Mouse (Mus musculus) limb, embryonic 13.5 days (tissue): ENCODE data around the gene Col4a3. TPM values are rescaled to one million over a fixed set of nuclear protein-coding genes. Genes with fewer than 3 reads are reported as not detected.

Source experiments
- ATAC-seq: fragments of 200-750 bp; cut with Nextera tagmentation; 2 replicates; pipeline ENCODE4 v1.8.0; 2017; ENCODE audit warnings: low read depth, moderate number of reproducible peaks, moderate TSS enrichment; ENCODE audit not compliant: low FRiP score
- H3K27ac ChIP-seq: fragments of 300-500 bp; sonication (generic); 2 replicates; pipeline ENCODE4 v1.5.1; 2015; ENCODE audit warnings: inconsistent platforms, mild to moderate bottlenecking, moderate library complexity
- H3K27me3 ChIP-seq: fragments of 300-500 bp; sonication (generic); 2 replicates; pipeline ENCODE4 v1.6.1; 2015; ENCODE audit warnings: mild to moderate bottlenecking, inconsistent platforms
- H3K36me3 ChIP-seq: fragments of 300-500 bp; sonication (generic); 2 replicates; pipeline ENCODE4 v1.6.1; 2015; ENCODE audit warnings: inconsistent platforms, mild to moderate bottlenecking, moderate library complexity
- H3K4me1 ChIP-seq: fragments of 300-500 bp; sonication (generic); 2 replicates; pipeline ENCODE4 v1.6.1; 2015; ENCODE audit warnings: inconsistent platforms
- H3K4me2 ChIP-seq: fragments of 300-500 bp; sonication (generic); replicated peaks from 2 replicates; pipeline ENCODE4 v1.6.1; 2015; ENCODE audit warnings: inconsistent platforms, mild to moderate bottlenecking, moderate library complexity
- H3K4me3 ChIP-seq: fragments of 300-500 bp; sonication (generic); 2 replicates; pipeline ENCODE4 v1.5.1; 2015; ENCODE audit warnings: moderate library complexity, mild to moderate bottlenecking, inconsistent platforms
- H3K9ac ChIP-seq: fragments of 300-500 bp; sonication (generic); 2 replicates; pipeline ENCODE4 v1.6.1; 2015; ENCODE audit warnings: mild to moderate bottlenecking, inconsistent platforms
- H3K9me3 ChIP-seq: fragments of 300-500 bp; sonication (generic); 2 replicates; pipeline ENCODE4 v1.6.1; 2016; ENCODE audit warnings: inconsistent platforms
- WGBS: fragments of 180-500 bp; shearing (Covaris S2); methylation state at CpG from one replicate; pipeline ENCODE4 v1.1.7; 2015; 5-methylcytosine and 5-hydroxymethylcytosine counted together
- polyA plus RNA-seq: library from polyadenylated mRNA; unstranded; fragments of >200 nt; fragmentation: Nextera tagmentation; extraction: Ambion mirVana; gene quantifications from 2 replicates; pipeline ENCODE4 v1.2.1, GENCODE M21; 2015

Gene Col4a3
- polyA plus RNA-seq, 1 experiment from 2014 or later = 0.09 TPM

- ATAC-seq = peak; percentile 99
- no peak within 1 kb of the TSS; the same call in 1 of the 2 replicates for H3K27ac ChIP-seq
- WGBS = 10% methylated on average over 38 of the region's 38 CpGs
These were observed 137.8 kb downstream of the Col4a3 start, which contains the start of gene Mff for GRCm38 (mm10) chr1:82724339-82725025. Mff (plus strand) TSS chr1:82724890.

GRCm38 (mm10) chr1:82725026-82725874, 138.5 kb downstream of the Col4a3 start:
- 1% methylated on average over 37 of the region's 37 CpGs for WGBS
- ATAC-seq = peak; percentile 97

More at GRCm38 (mm10) chr1:82724339-82725025, 137.8 kb downstream of the Col4a3 start, which contains the start of gene Mff:
- Histone ChIP-seq H3K27me3 (peaks cover 12% of the 10 kb centered on the region; the same call in 1 of the 2 replicates), H3K4me3 (peak within 1 kb of the TSS; percentile 87), H3K4me2 (peak within 1 kb of the TSS; percentile 95), H3K9ac (peak within 1 kb of the TSS; percentile 97), H3K9me3 (no peaks in the 10 kb centered on the region), H3K4me1 (peaks cover 9% of the 10 kb centered on the region), H3K36me3 (peaks cover 6% of the 10 kb centered on the region)

GRCm38 (mm10) chr1:82725875-82726185, 139.1 kb downstream of the Col4a3 start:
- Histone ChIP-seq H3K4me1 (peaks cover 9% of the 10 kb centered on the region), H3K9me3 (no peaks in the 10 kb centered on the region), H3K4me3 (peak overlapping the region; percentile 87), H3K4me2 (peak overlapping the region; percentile 95), H3K27ac (no peak overlapping the region), H3K27me3 (peaks cover 12% of the 10 kb centered on the region; the same call in 1 of the 2 replicates), H3K9ac (peak overlapping the region; percentile 97), H3K36me3 (peaks cover 19% of the 10 kb centered on the region)
- WGBS = 62% methylated on average over 4 of the region's 4 CpGs
- ATAC-seq = no peak

More at GRCm38 (mm10) chr1:82725026-82725874, 138.5 kb downstream of the Col4a3 start:
- H3K9ac ChIP-seq = peak overlapping the region; percentile 97
- peaks cover 13% of the 10 kb centered on the region for H3K36me3 ChIP-seq
- H3K27ac ChIP-seq = no peak overlapping the region; the same call in 1 of the 2 replicates
- H3K4me1 ChIP-seq = peaks cover 9% of the 10 kb centered on the region
- peaks cover 12% of the 10 kb centered on the region; the same call in 1 of the 2 replicates for H3K27me3 ChIP-seq
- H3K4me2 ChIP-seq = peak overlapping the region; percentile 95
- H3K9me3 ChIP-seq = no peaks in the 10 kb centered on the region
- H3K4me3 ChIP-seq = peak overlapping the region; percentile 87

GRCm38 (mm10) chr1:82726482-82726881, 139.8 kb downstream of the Col4a3 start:
- Histone ChIP-seq H3K9ac (no peak overlapping the region), H3K27me3 (peaks cover 12% of the 10 kb centered on the region; the same call in 1 of the 2 replicates), H3K4me3 (no peak overlapping the region), H3K4me1 (peaks cover 9% of the 10 kb centered on the region), H3K9me3 (no peaks in the 10 kb centered on the region), H3K36me3 (peaks cover 25% of the 10 kb centered on the region), H3K27ac (no peak overlapping the region), H3K4me2 (peak overlapping the region; percentile 95; the same call in 1 of the 2 replicates)
- ATAC-seq = no peak
- WGBS = 89% methylated on average over 5 of the region's 5 CpGs

- Histone ChIP-seq H3K4me2 (no peak overlapping the region), H3K27me3 (no peaks in the 10 kb centered on the region), H3K27ac (no peak overlapping the region), H3K36me3 (peaks cover 83% of the 10 kb centered on the region), H3K9ac (no peak overlapping the region), H3K4me3 (no peak overlapping the region), H3K4me1 (no peaks in the 10 kb centered on the region), H3K9me3 (no peaks in the 10 kb centered on the region)
- 96% methylated on average over 1 of the region's 1 CpGs for WGBS
- no peak for ATAC-seq
These were observed 146.6 kb downstream of the Col4a3 start for GRCm38 (mm10) chr1:82733357-82733756.

GRCm38 (mm10) chr1:82738066-82738465, 151.3 kb downstream of the Col4a3 start:
- H3K27me3 ChIP-seq = no peaks in the 10 kb centered on the region
- H3K4me1 ChIP-seq = no peaks in the 10 kb centered on the region
- no peak overlapping the region for H3K27ac ChIP-seq
- peaks cover 70% of the 10 kb centered on the region for H3K36me3 ChIP-seq
- H3K4me2 ChIP-seq = no peak overlapping the region
- no peak overlapping the region for H3K4me3 ChIP-seq
- no peaks in the 10 kb centered on the region for H3K9me3 ChIP-seq
- no peak overlapping the region for H3K9ac ChIP-seq
- 87% methylated on average over 1 of the region's 1 CpGs for WGBS
- ATAC-seq = no peak

- H3K9me3 ChIP-seq = no peaks in the 10 kb centered on the region
- no peak overlapping the region for H3K27ac ChIP-seq
- H3K36me3 ChIP-seq = peaks cover 48% of the 10 kb centered on the region
- no peak overlapping the region for H3K4me3 ChIP-seq
- no peak for ATAC-seq
- H3K4me2 ChIP-seq = no peak overlapping the region
- H3K27me3 ChIP-seq = no peaks in the 10 kb centered on the region
- no peaks in the 10 kb centered on the region for H3K4me1 ChIP-seq
- WGBS = 87% methylated on average over 7 of the region's 7 CpGs
- H3K9ac ChIP-seq = no peak overlapping the region
These were observed 154.8 kb downstream of the Col4a3 start for GRCm38 (mm10) chr1:82741539-82741938.

GRCm38 (mm10) chr1:82743962-82744361, 157.2 kb downstream of the Col4a3 start:
- Histone ChIP-seq H3K9me3 (no peaks in the 10 kb centered on the region), H3K27ac (no peak overlapping the region), H3K4me1 (no peaks in the 10 kb centered on the region), H3K27me3 (no peaks in the 10 kb centered on the region), H3K36me3 (peaks cover 45% of the 10 kb centered on the region), H3K4me3 (no peak overlapping the region), H3K9ac (no peak overlapping the region), H3K4me2 (no peak overlapping the region)
- no peak for ATAC-seq
- 82% methylated on average over 3 of the region's 3 CpGs for WGBS

GRCm38 (mm10) chr1:82746408-82746807, 159.7 kb downstream of the Col4a3 start:
- Histone ChIP-seq H3K4me3 (no peak overlapping the region), H3K9ac (no peak overlapping the region), H3K27ac (no peak overlapping the region), H3K4me1 (no peaks in the 10 kb centered on the region), H3K9me3 (no peaks in the 10 kb centered on the region), H3K36me3 (peaks cover 39% of the 10 kb centered on the region), H3K27me3 (no peaks in the 10 kb centered on the region), H3K4me2 (no peak overlapping the region)
- 66% methylated on average over 4 of the region's 4 CpGs for WGBS
- ATAC-seq = no peak

GRCm38 (mm10) chr1:82747714-82748452, 161.2 kb downstream of the Col4a3 start:
- WGBS = 87% methylated on average over 2 of the region's 2 CpGs
- Histone ChIP-seq H3K27me3 (no peaks in the 10 kb centered on the region), H3K4me3 (no peak overlapping the region), H3K9me3 (no peaks in the 10 kb centered on the region), H3K4me1 (no peaks in the 10 kb centered on the region), H3K9ac (no peak overlapping the region), H3K4me2 (no peak overlapping the region), H3K27ac (no peak overlapping the region), H3K36me3 (peaks cover 35% of the 10 kb centered on the region)
- ATAC-seq = no peak

GRCm38 (mm10) chr1:82759520-82759919, 172.8 kb downstream of the Col4a3 start:
- Histone ChIP-seq H3K27ac (no peak overlapping the region), H3K4me3 (no peak overlapping the region), H3K4me1 (no peaks in the 10 kb centered on the region), H3K27me3 (no peaks in the 10 kb centered on the region), H3K9me3 (no peaks in the 10 kb centered on the region; the same call in 1 of the 2 replicates), H3K4me2 (no peak overlapping the region), H3K9ac (no peak overlapping the region), H3K36me3 (peaks cover 42% of the 10 kb centered on the region)
- 97% methylated on average over 1 of the region's 1 CpGs for WGBS
- ATAC-seq = no peak
